Mouse (Mus musculus) layer of hippocampus, adult 8-10 months (tissue): ENCODE measurements around the gene Spsb2. TPM values are rescaled to one million over a fixed set of nuclear protein-coding genes. Genes with fewer than 3 reads are reported as not detected.

ENCODE experiments used
- DNase-seq, 2 experiments: peaks; one replicate each; pipeline ENCODE4 v3.0.0; 2022; ENCODE audit warnings: low spot score in 2 of 2
- total RNA-seq, 4 experiments: library from RNA; stranded (reverse); gene quantifications; 2 replicates each; pipeline ENCODE4 v1.2.4; 2022

Gene Spsb2
- total RNA-seq, 4 experiments from 2014 or later: 3.1 to 7.0 (median 6.0) TPM

DNA sequence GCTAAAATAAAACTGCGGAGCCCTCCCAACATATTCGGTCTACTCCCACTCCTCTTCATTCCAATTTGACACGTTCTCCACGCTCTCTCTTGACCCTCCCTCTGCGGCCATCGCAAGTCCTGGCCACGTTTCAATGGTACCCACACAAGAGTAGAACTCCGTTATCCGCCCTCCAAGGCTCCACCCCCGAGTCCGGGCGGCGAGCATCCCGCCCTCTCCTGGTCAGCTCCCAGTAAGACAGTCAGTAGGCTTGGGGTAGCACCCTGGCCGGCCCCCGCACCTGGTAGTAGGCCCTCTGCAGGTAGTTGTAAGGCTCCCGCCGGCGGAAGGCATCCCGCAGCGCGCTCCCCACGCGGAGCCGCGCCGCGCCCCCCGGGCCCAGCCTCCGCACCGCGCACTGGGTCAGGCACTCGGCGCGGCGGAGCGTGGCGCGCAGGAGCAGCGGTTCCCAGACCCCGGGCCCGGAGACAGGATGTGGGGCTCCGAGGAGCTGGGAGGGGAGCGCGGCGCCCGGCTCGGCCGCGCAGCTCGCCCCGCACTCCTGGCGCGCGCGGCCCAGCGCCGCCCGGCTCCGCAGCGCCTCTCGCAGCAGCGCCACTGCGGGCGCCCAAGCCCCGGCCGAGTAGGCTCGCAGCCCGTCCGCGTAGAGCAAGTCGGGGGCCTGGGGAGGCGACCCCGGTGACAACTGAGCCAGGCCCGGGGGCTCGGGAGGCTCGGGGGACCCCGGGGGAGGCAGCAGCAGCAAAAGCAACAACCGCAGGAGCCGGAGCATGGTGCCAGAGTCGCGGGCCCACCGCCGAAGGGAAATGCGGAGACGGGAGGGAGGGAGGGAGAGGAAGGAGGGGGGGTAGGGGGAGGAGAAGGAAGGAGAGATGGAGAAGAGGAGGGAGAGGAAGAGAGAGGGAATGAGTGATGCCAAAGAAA is 48.7 kb downstream of the Spsb2 start, which contains the start of gene P3h3:
TSS of gene P3h3 (minus strand) at position 837 of the 924 bp plus-strand sequence.
- peak; percentile 81 to 84 for DNase-seq

DNA sequence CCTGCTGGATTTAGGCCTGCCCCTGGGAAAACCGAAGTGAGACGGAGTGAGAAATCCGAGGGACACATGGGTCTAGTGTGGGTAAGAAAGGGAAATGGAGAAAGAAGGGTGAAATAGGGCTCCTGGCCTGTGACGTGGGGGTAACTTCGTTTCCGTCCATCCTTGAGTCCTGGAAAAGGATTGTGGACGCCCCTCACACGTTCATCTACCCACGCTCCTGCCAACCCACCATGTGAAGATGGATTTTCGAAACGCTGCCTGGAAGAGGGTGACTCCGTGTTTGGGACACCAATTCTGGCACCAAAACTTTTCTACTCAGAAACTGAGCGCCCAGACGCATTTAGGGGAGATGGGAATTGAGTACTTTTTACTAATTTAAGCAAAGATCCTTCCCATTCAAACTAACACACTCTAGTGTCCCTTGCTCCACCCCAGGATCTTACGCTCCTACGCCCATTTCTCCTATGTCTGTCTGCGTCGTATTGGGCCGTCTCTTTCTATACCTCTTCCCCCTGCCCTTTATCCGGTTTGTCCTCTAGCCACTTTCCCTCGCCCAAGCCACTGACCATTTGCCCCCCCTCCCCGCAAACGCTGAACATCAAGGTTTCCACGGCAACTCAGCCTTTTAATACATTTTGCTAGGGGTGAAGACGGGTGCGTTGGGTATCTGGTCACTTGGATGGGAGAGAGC is 49.5 kb downstream of the Spsb2 start:
- no peak for DNase-seq

DNA sequence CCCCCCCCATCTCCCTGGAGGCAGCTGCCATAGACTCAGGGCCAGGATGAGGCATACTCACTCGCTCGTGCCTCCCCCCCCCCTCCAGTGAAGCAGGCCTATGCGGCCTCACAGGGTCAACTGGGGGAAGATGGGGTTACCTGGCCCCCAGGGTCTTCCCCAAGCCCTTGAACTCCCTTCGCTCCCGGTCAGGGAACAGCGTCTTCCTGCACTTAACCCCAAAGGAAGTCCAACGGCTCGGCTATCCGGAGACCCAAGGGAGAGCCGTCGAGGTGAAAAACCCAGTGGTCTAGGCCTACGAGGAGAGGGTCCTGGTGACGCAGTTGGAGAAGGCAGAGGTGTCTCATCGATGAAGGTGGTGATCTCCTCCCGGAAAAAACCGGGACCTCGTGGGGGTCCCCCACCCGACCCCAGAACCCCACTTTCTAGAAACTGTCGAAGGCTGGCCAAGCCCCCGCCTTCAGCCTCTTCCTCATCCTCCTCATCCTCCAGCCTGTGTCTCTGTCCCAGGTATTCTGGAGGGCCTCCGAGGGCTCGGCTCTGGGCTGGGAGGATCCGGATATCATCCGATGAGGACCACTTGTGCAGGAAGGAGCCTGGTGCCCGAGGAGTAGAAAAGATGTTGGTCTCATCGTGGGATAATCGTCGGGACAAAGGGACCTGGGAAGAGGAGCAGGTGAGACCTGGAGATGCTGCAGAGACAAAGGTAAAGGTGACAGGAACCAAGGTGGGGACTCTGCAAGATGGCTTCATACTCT is 50.3 kb downstream of the Spsb2 start:
- DNase-seq: no peak

DNA sequence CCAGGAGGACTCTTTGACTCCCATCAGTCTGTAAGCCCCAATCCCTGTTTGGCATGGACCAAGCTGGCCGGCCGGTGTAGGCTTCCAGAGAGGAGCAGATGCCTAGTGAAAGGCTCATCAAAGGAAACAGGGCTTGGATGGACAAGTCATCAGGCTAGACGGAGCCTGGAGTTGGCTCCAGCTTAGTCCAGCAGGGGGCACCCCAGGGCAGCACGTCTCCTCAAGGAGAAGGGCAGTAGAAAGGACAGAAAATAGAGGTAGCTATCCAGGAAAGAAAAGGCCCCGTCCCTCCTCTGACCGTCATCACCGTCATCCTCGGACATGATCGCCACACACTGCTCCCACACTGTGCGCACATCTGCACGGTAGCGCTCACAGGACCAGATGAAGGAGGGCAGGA is 51.3 kb downstream of the Spsb2 start:
- DNase-seq: peak; percentile 84 to 89

Other genes starting within 250 kb of the Spsb2 start
- not detected for gene C1rb, start 238.4 kb upstream of the Spsb2 start, total RNA-seq
- gene C1s2, start 172.6 kb upstream of the Spsb2 start, total RNA-seq: under 1 TPM; 0.23 to 0.68 (median 0.44) TPM
- 10 to 100 TPM; 24.1 to 38.4 (median 31.4) TPM for gene Lpcat3, start 145.6 kb upstream of the Spsb2 start, total RNA-seq
- 10 to 100 TPM; 50.1 to 57.2 (median 52.5) TPM for gene Emg1, start 96.5 kb upstream of the Spsb2 start, total RNA-seq
- gene Phb2, start 96.3 kb upstream of the Spsb2 start, total RNA-seq: 100 to 1,000 TPM; 118 to 123 (median 120) TPM
- gene Ptpn6, start 69.9 kb upstream of the Spsb2 start, total RNA-seq: 10 to 100 TPM in 2 of 4 experiments, 1 to 10 TPM in 2; 2.2 to 24.3 (median 13.4) TPM
- 100 to 1,000 TPM; 311 to 385 (median 325) TPM for gene Grcc10, start 67.3 kb upstream of the Spsb2 start, total RNA-seq
- 1 to 10 TPM in 1 of 4 experiments, not detected in 3; 5.1 TPM for gene Gm45234, start 52.6 kb upstream of the Spsb2 start, total RNA-seq
- gene Atn1, start 52.1 kb upstream of the Spsb2 start, total RNA-seq: 100 to 1,000 TPM; 138 to 158 (median 147) TPM
- gene Eno2, start 39.0 kb upstream of the Spsb2 start, total RNA-seq: 1,000 to 10,000 TPM in 3 of 4 experiments, 100 to 1,000 TPM in 1; 993 to 1,113 (median 1,027) TPM
- 1 to 10 TPM; 2.3 to 5.1 (median 3.3) TPM for gene Lrrc23, start 28.9 kb upstream of the Spsb2 start, total RNA-seq
- 100 to 1,000 TPM; 782 to 819 (median 789) TPM for gene Tpi1, start 5.6 kb downstream of the Spsb2 start, total RNA-seq
- 100 to 1,000 TPM; 181 to 196 (median 186) TPM for gene Usp5, start 20.8 kb downstream of the Spsb2 start, total RNA-seq
- gene Cdca3, start 20.9 kb downstream of the Spsb2 start, total RNA-seq: 1 to 10 TPM in 2 of 4 experiments, under 1 TPM in 2; 0.61 to 1.0 (median 0.95) TPM
- under 1 TPM in 2 of 4 experiments, not detected in 2; 0.36 to 0.96 TPM for gene Gnb3, start 31.6 kb downstream of the Spsb2 start, total RNA-seq
- gene P3h3, start 49.1 kb downstream of the Spsb2 start, total RNA-seq: 10 to 100 TPM; 32.2 to 51.8 (median 36.4) TPM
- 100 to 1,000 TPM; 171 to 204 (median 183) TPM for gene Gpr162, start 55.3 kb downstream of the Spsb2 start, total RNA-seq
- gene Cd4, start 79.6 kb downstream of the Spsb2 start, total RNA-seq: under 1 TPM in 2 of 4 experiments, not detected in 2; 0.12 to 0.38 TPM
- gene Lag3, start 103.0 kb downstream of the Spsb2 start, total RNA-seq: 10 to 100 TPM in 2 of 4 experiments, 1 to 10 TPM in 2; 1.6 to 15.6 (median 8.5) TPM
- 100 to 1,000 TPM; 881 to 936 (median 911) TPM for gene Ptms, start 111.4 kb downstream of the Spsb2 start, total RNA-seq
- 100 to 1,000 TPM; 564 to 596 (median 590) TPM for gene Mlf2, start 122.7 kb downstream of the Spsb2 start, total RNA-seq
- gene Cops7a, start 156.9 kb downstream of the Spsb2 start, total RNA-seq: 100 to 1,000 TPM; 129 to 152 (median 145) TPM
- 100 to 1,000 TPM; 115 to 179 (median 146) TPM for gene Pianp, start 188.0 kb downstream of the Spsb2 start, total RNA-seq
- gene Zfp384, start 200.5 kb downstream of the Spsb2 start, total RNA-seq: 10 to 100 TPM; 44.6 to 54.5 (median 50.6) TPM
- gene Ing4, start 231.1 kb downstream of the Spsb2 start, total RNA-seq: 10 to 100 TPM; 50.1 to 63.5 (median 55.4) TPM
- gene Acrbp, start 241.0 kb downstream of the Spsb2 start, total RNA-seq: 10 to 100 TPM; 12.8 to 20.9 (median 15.6) TPM